Mouse (Mus musculus): Measurements from ENCODE around the gene Micall1. TPM values are rescaled to one million over a fixed set of nuclear protein-coding genes. Genes with fewer than 3 reads are reported as not detected.

Micall1 gene
- polyA plus RNA-seq, 1 experiment = 27.6 TPM

- TF ChIP-seq POLR2A (IDR thresholded peaks at IDR 0.05; ENCODE audit: extremely low read depth, insufficient read depth, low read length) = no peak
- TF ChIP-seq CTCF (IDR thresholded peaks at IDR 0.05; ENCODE audit: extremely low read depth, insufficient read depth, low read length) = no peak
- H3K4me1 ChIP-seq (ENCODE audit: control insufficient read depth, insufficient read depth, low read length) = no peaks in the 10 kb centered on the region
- no peak overlapping the region for H3K27ac ChIP-seq (ENCODE audit: insufficient read depth, low read length)
- no peak overlapping the region for H3K4me3 ChIP-seq (ENCODE audit: insufficient read depth, low read length)
Observed at GRCm38 (mm10) chr15:79185213-79185612, 76.5 kb downstream of the Micall1 start.

Other genes with a start within 250 kb of the Micall1 start
- gene Gga1, start 231.7 kb upstream of the Micall1 start, polyA plus RNA-seq (2012; rRNA removed) = 72.6 and 73.0 TPM in 2 replicates
- gene Gm49510, start 209.2 kb upstream of the Micall1 start, polyA plus RNA-seq (2012; rRNA removed) = 0.08 and 0.09 TPM in 2 replicates
- 39.5 and 42.2 TPM in 2 replicates for gene Sh3bp1, start 209.1 kb upstream of the Micall1 start, polyA plus RNA-seq (2012; rRNA removed)
- gene Pdxp, start 195.0 kb upstream of the Micall1 start, polyA plus RNA-seq (2012; rRNA removed) = 226 and 238 TPM in 2 replicates
- gene Lgals1, start 182.2 kb upstream of the Micall1 start, polyA plus RNA-seq (2012; rRNA removed) = 42.9 and 44.4 TPM in 2 replicates
- gene Nol12, start 174.0 kb upstream of the Micall1 start, polyA plus RNA-seq (2012; rRNA removed) = 38.9 and 39.5 TPM in 2 replicates
- 10.3 and 11.0 TPM in 2 replicates for gene Triobp, start 161.2 kb upstream of the Micall1 start, polyA plus RNA-seq (2012; rRNA removed)
- gene H1f0, start 80.4 kb upstream of the Micall1 start, polyA plus RNA-seq (2012; rRNA removed) = 109 and 124 TPM in 2 replicates
- gene Galr3, start 67.0 kb upstream of the Micall1 start, polyA plus RNA-seq (2012; rRNA removed) = 0.26 and 0.38 TPM in 2 replicates
- gene Ankrd54, start 46.0 kb upstream of the Micall1 start, polyA plus RNA-seq (2012; rRNA removed) = 26.5 and 28.2 TPM in 2 replicates
- 86.8 and 93.0 TPM in 2 replicates for gene Eif3l, start 33.7 kb upstream of the Micall1 start, polyA plus RNA-seq (2012; rRNA removed)
- gene Polr2f, start 32.1 kb downstream of the Micall1 start, polyA plus RNA-seq (2012; rRNA removed) = 131 and 134 TPM in 2 replicates
- 16.5 and 17.1 TPM in 2 replicates for gene 1700088E04Rik, start 32.4 kb downstream of the Micall1 start, polyA plus RNA-seq (2012; rRNA removed)
- 60.8 and 69.3 TPM in 2 replicates for gene Sox10, start 56.3 kb downstream of the Micall1 start, polyA plus RNA-seq (2012; rRNA removed)
- gene Pick1, start 120.3 kb downstream of the Micall1 start, polyA plus RNA-seq (2012; rRNA removed) = 82.6 and 90.5 TPM in 2 replicates
- gene Gm49486, start 120.5 kb downstream of the Micall1 start, polyA plus RNA-seq (2012; rRNA removed) = 0.72 and 1.2 TPM in 2 replicates
- gene Slc16a8, start 145.9 kb downstream of the Micall1 start, polyA plus RNA-seq (2012; rRNA removed) = 0.15 TPM in 1 of 2 replicates, not detected in the other
- 4.6 and 4.7 TPM in 2 replicates for gene Baiap2l2, start 176.6 kb downstream of the Micall1 start, polyA plus RNA-seq (2012; rRNA removed)
- gene Pla2g6, start 219.5 kb downstream of the Micall1 start, polyA plus RNA-seq (2012; rRNA removed) = 27.4 and 28.9 TPM in 2 replicates
- 0.71 and 0.78 TPM in 2 replicates for gene Maff, start 237.7 kb downstream of the Micall1 start, polyA plus RNA-seq (2012; rRNA removed)